Mouse (Mus musculus) C2C12 (cell line): ENCODE results near the gene Ranbp3l. TPM values are rescaled to one million over a fixed set of nuclear protein-coding genes. Genes with fewer than 3 reads are reported as not detected.
A peak's percentile ranks its signal among the peaks of the same experiment; 100 is the strongest.

ENCODE experiments used
- H3K27me3 ChIP-seq: one replicate; pipeline ENCODE4 v1.6.1; 2011; ENCODE audit not compliant: control insufficient read depth, insufficient read depth, insufficient read length
- H3K36me3 ChIP-seq: one replicate; pipeline ENCODE4 v1.6.1; 2011; ENCODE audit not compliant: control insufficient read depth, insufficient read depth
- H3K4me3 ChIP-seq: one replicate; pipeline ENCODE4 v1.5.1; 2011; ENCODE audit warnings: mild to moderate bottlenecking, control low read depth; ENCODE audit not compliant: poor library complexity, insufficient read depth, severe bottlenecking
- H3K79me2 ChIP-seq: one replicate; pipeline ENCODE4 v1.6.1; 2011; ENCODE audit not compliant: control insufficient read depth, insufficient read depth
- H3K79me3 ChIP-seq: one replicate; pipeline ENCODE4 v1.6.1; 2011; ENCODE audit warnings: low read depth, control low read depth
- H3ac ChIP-seq: one replicate; pipeline ENCODE3; 2011; ENCODE audit warnings: low read depth; ENCODE audit not compliant: control insufficient read depth, insufficient read length
- CEBPB ChIP-seq: IDR thresholded peaks from one replicate; pipeline ENCODE4 v1.6.1; 2011; ENCODE audit warnings: low read depth, mild to moderate bottlenecking, control low read depth, moderate library complexity
- CTCF ChIP-seq: IDR thresholded peaks from one replicate; pipeline ENCODE4 v1.5.1; 2011; ENCODE audit not compliant: control insufficient read depth, insufficient read depth, insufficient read length
- FOSL1 ChIP-seq: IDR thresholded peaks from one replicate; pipeline ENCODE4 v1.8.0; 2011; ENCODE audit warnings: mild to moderate bottlenecking, low read length; ENCODE audit not compliant: poor library complexity, insufficient read depth, severe bottlenecking
- MAX ChIP-seq: IDR thresholded peaks from one replicate; pipeline ENCODE4 v1.6.1; 2011; ENCODE audit warnings: mild to moderate bottlenecking, control low read depth
- MYOD1 ChIP-seq: IDR thresholded peaks from one replicate; pipeline ENCODE4 v1.6.1; 2011; ENCODE audit warnings: low read depth; ENCODE audit not compliant: control insufficient read depth, insufficient read length
- MYOG ChIP-seq: IDR thresholded peaks from one replicate; pipeline ENCODE4 v1.6.1; 2011; ENCODE audit not compliant: control insufficient read depth, insufficient read length; ENCODE audit errors: extremely low read depth
- USF1 ChIP-seq: IDR thresholded peaks from one replicate; pipeline ENCODE4 v1.6.1; 2011; ENCODE audit warnings: low read depth, mild to moderate bottlenecking, control low read depth, moderate library complexity
- polyA plus RNA-seq: library from polyadenylated mRNA; unstranded; fragments of >200 nt; fragmentation: generic; extraction: Trizol; gene quantifications from one replicate; pipeline ENCODE4 v1.2.1, GENCODE M21; 2012; ENCODE audit warnings: missing spikeins

The Ranbp3l gene
- polyA plus RNA-seq, 1 experiment = 0.06 TPM

- no peak for TF ChIP-seq MAX
- no peak for TF ChIP-seq MYOD1
- no peak for TF ChIP-seq USF1
- TF ChIP-seq CTCF = no peak
- TF ChIP-seq CEBPB = no peak
- no peak for TF ChIP-seq FOSL1
- TF ChIP-seq MYOG = no peak
- H3K36me3 ChIP-seq = no peaks in the 10 kb centered on the region
- peaks cover 3% of the 10 kb centered on the region for H3K27me3 ChIP-seq
- H3ac ChIP-seq = no peak overlapping the region
- no peak overlapping the region for H3K4me3 ChIP-seq
- H3K79me2 ChIP-seq = no peaks in the 10 kb centered on the region
- no peaks in the 10 kb centered on the region for H3K79me3 ChIP-seq
Measured at GRCm38 (mm10) chr15:9059856-9060255, 92.1 kb downstream of the Ranbp3l start.

- Histone ChIP-seq H3K36me3 (no peaks in the 10 kb centered on the region), H3K79me3 (no peaks in the 10 kb centered on the region), H3K27me3 (peaks cover 3% of the 10 kb centered on the region), H3K4me3 (no peak overlapping the region), H3ac (no peak overlapping the region), H3K79me2 (no peaks in the 10 kb centered on the region)
- TF ChIP-seq MAX = no peak
- no peak for TF ChIP-seq USF1
- TF ChIP-seq CTCF = no peak
- TF ChIP-seq MYOG = no peak
- TF ChIP-seq MYOD1 = no peak
- no peak for TF ChIP-seq FOSL1
Measured at GRCm38 (mm10) chr15:9061150-9061882, 93.6 kb downstream of the Ranbp3l start.

GRCm38 (mm10) chr15:9068881-9069280, 101.1 kb downstream of the Ranbp3l start:
- no peak overlapping the region for H3K4me3 ChIP-seq
- H3K79me3 ChIP-seq = peaks cover 4% of the 10 kb centered on the region
- H3K27me3 ChIP-seq = no peaks in the 10 kb centered on the region
- no peak for TF ChIP-seq CEBPB
- no peak for TF ChIP-seq CTCF
- no peaks in the 10 kb centered on the region for H3K36me3 ChIP-seq
- H3ac ChIP-seq = no peak overlapping the region
- peaks cover 22% of the 10 kb centered on the region for H3K79me2 ChIP-seq

- TF ChIP-seq MAX (no peak), MYOG (no peak), MYOD1 (no peak), CEBPB (no peak), FOSL1 (no peak), USF1 (no peak), CTCF (no peak)
- H3ac ChIP-seq = peak overlapping the region; percentile 56
- H3K79me2 ChIP-seq = peaks cover 37% of the 10 kb centered on the region
- H3K36me3 ChIP-seq = no peaks in the 10 kb centered on the region
- H3K79me3 ChIP-seq = peaks cover 7% of the 10 kb centered on the region
- peak overlapping the region; percentile 40 for H3K4me3 ChIP-seq
- H3K27me3 ChIP-seq = no peaks in the 10 kb centered on the region
Measured at GRCm38 (mm10) chr15:9070353-9070752, 102.6 kb downstream of the Ranbp3l start.

GRCm38 (mm10) chr15:9070912-9071555, 103.3 kb downstream of the Ranbp3l start, which contains the start of gene Nadk2:
Gene Nadk2, plus strand, starts transcription at chr15:9071260.
- H3K79me3 ChIP-seq = peaks cover 7% of the 10 kb centered on the region

More at GRCm38 (mm10) chr15:9070912-9071555, 103.3 kb downstream of the Ranbp3l start, which contains the start of gene Nadk2:
- H3K4me3 ChIP-seq = peak within 1 kb of the TSS; percentile 82
- no peaks in the 10 kb centered on the region for H3K27me3 ChIP-seq
- peaks cover 41% of the 10 kb centered on the region for H3K79me2 ChIP-seq
- peak within 1 kb of the TSS; percentile 73 for H3ac ChIP-seq
- TF ChIP-seq CTCF (no peak), MAX (peak; percentile 52), USF1 (no peak)
- H3K36me3 ChIP-seq = no peaks in the 10 kb centered on the region
